Mouse (Mus musculus) heart, adult 2 months (tissue): ENCODE data around the gene Hoxa6.

Experiments
- CTCF ChIP-seq: fragments of 200-600 bp; IDR thresholded peaks from 2 replicates; pipeline ENCODE4 v1.8.1; 2022; ENCODE audit warnings: antibody characterized with exemption, mild to moderate bottlenecking, moderate library complexity
- EP300 ChIP-seq: fragments of 200-500 bp; IDR thresholded peaks from 2 replicates; pipeline ENCODE4 v1.6.1; 2011; ENCODE audit warnings: low read depth, low read length, control low read depth; ENCODE audit not compliant: insufficient read depth
- POLR2A ChIP-seq: fragments of 200-500 bp; IDR thresholded peaks from 2 replicates; pipeline ENCODE4 v1.6.1; 2011; ENCODE audit warnings: mild to moderate bottlenecking, low read depth, low read length, control low read depth; ENCODE audit not compliant: insufficient read depth

- TF ChIP-seq CTCF (no peak), POLR2A (no peak), EP300 (no peak)
These were observed 8.9 kb upstream of the Hoxa6 start for GRCm38 (mm10) chr6:52217459-52217768.
